Mouse (Mus musculus): ENCODE measurements around the gene Dab2ip. TPM values are rescaled to one million over a fixed set of nuclear protein-coding genes. Genes with fewer than 3 reads are reported as not detected.

The Dab2ip gene
- polyA plus RNA-seq, 1 experiment from 2014 or later = 52.3 TPM

GRCm38 (mm10) chr2:35751781-35752505 lies 193.9 kb downstream of the Dab2ip start:
- Histone ChIP-seq H3K27ac (no peak overlapping the region), H3K4me2 (replicated peaks) (no peak overlapping the region), H3K9ac (no peak overlapping the region), H3K9me3 (no peaks in the 10 kb centered on the region), H3K27me3 (no peaks in the 10 kb centered on the region), H3K4me3 (no peak overlapping the region), H3K36me3 (no peaks in the 10 kb centered on the region), H3K4me1 (peaks cover 46% of the 10 kb centered on the region)
- WGBS = 76% methylated on average over 18 of the region's 18 CpGs
- ATAC-seq (ENCODE audit: low FRiP score, low read depth) = no peak

DNA sequence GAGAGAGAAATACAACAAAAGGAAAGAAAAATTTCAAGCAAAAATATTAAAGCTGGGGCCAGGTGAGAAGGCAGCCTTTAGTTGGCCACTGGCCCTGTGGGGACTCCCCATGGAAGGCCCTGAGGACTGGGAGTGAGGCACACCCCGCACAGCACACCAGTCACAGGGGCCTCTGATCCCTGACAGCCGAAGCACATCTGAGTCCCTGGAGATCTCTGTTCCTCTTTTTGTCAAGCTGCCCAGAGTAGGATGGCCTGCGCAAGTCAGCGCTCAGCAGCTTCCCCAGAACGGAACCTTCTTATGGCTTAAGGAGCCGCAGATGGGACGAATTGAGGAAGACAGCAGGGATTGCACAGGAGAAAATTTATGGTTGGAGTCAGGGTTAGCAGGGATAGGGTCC lies 198.4 kb downstream of the Dab2ip start:
- no peak for ATAC-seq (ENCODE audit: low FRiP score, low read depth)
- H3K9me3 ChIP-seq = no peaks in the 10 kb centered on the region
- no peaks in the 10 kb centered on the region for H3K27me3 ChIP-seq
- no peak overlapping the region for H3K27ac ChIP-seq
- no peaks in the 10 kb centered on the region for H3K36me3 ChIP-seq
- peaks cover 4% of the 10 kb centered on the region; the same call in 1 of the 2 replicates for H3K4me1 ChIP-seq
- no peak overlapping the region for H3K9ac ChIP-seq
- H3K4me2 ChIP-seq (replicated peaks) = no peak overlapping the region
- 52% methylated on average over 7 of the region's 7 CpGs for WGBS
- H3K4me3 ChIP-seq = no peak overlapping the region

- H3K27me3 ChIP-seq = no peaks in the 10 kb centered on the region
- H3K36me3 ChIP-seq = no peaks in the 10 kb centered on the region
- 57% methylated on average over 8 of the region's 8 CpGs for WGBS
- no peak overlapping the region for H3K4me2 ChIP-seq (replicated peaks)
- H3K27ac ChIP-seq = no peak overlapping the region
- H3K4me3 ChIP-seq = no peak overlapping the region
- ATAC-seq (ENCODE audit: low FRiP score, low read depth) = no peak
- no peaks in the 10 kb centered on the region for H3K9me3 ChIP-seq
- H3K9ac ChIP-seq = no peak overlapping the region
- H3K4me1 ChIP-seq = no peaks in the 10 kb centered on the region
These were observed 202.3 kb downstream of the Dab2ip start for GRCm38 (mm10) chr2:35760352-35760751.

DNA sequence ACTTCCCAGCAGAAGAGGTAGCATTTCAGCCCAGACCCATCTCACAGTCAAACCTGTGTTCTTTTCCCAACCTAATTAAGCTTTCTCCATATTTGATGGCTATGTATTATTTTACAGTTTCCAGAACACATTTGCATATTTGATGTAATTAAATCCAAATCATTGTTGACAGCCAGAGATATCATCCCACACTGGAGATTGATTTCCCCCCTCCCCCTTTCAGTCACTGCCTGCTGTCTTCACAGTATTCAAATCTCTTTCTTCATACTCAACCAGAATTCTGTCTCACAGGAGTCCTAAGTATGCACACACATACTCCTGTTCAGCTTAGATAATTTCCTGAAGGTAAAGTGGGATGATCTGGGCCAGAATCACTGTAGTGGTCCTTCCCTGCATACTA lies 202.8 kb downstream of the Dab2ip start:
- no peaks in the 10 kb centered on the region for H3K9me3 ChIP-seq
- H3K36me3 ChIP-seq = no peaks in the 10 kb centered on the region
- H3K9ac ChIP-seq = no peak overlapping the region
- H3K4me3 ChIP-seq = no peak overlapping the region
- ATAC-seq (ENCODE audit: low FRiP score, low read depth) = no peak
- no peaks in the 10 kb centered on the region for H3K27me3 ChIP-seq
- H3K27ac ChIP-seq = no peak overlapping the region
- no peaks in the 10 kb centered on the region for H3K4me1 ChIP-seq
- H3K4me2 ChIP-seq (replicated peaks) = no peak overlapping the region

DNA sequence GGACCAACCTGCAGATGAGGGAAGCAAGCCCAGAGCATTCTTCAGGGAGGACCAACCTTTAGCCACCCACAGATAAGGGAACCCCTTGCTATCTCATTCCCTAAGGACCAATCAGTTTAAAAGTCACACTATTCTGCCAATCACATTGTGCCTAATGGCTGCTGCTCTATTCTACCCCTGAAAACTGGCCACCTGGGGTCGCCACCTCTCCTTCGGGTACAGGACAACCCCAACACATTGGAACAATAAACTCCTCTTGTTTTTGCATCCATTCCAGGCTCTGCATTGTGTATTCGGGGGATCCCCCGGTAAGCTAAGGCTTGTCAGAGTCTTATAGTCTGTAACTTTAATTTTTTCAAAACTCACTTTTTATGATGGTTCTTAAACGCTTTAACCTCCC lies 203.4 kb downstream of the Dab2ip start:
- 79% methylated on average over 5 of the region's 5 CpGs for WGBS
- no peaks in the 10 kb centered on the region for H3K36me3 ChIP-seq
- H3K27ac ChIP-seq = no peak overlapping the region
- no peak overlapping the region for H3K4me2 ChIP-seq (replicated peaks)
- H3K9me3 ChIP-seq = no peaks in the 10 kb centered on the region
- no peaks in the 10 kb centered on the region for H3K4me1 ChIP-seq
- ATAC-seq (ENCODE audit: low FRiP score, low read depth) = no peak
- H3K27me3 ChIP-seq = peaks cover 4% of the 10 kb centered on the region; the same call in 1 of the 2 replicates
- no peak overlapping the region for H3K4me3 ChIP-seq
- H3K9ac ChIP-seq = no peak overlapping the region

GRCm38 (mm10) chr2:35763818-35764217 lies 205.8 kb downstream of the Dab2ip start:
- WGBS = 95% methylated on average over 7 of the region's 7 CpGs
- H3K27ac ChIP-seq = no peak overlapping the region
- H3K36me3 ChIP-seq = no peaks in the 10 kb centered on the region
- H3K4me1 ChIP-seq = peaks cover 8% of the 10 kb centered on the region
- no peak overlapping the region for H3K4me3 ChIP-seq
- peaks cover 5% of the 10 kb centered on the region; the same call in 1 of the 2 replicates for H3K27me3 ChIP-seq
- ATAC-seq (ENCODE audit: low FRiP score, low read depth) = no peak
- no peak overlapping the region for H3K9ac ChIP-seq
- H3K4me2 ChIP-seq (replicated peaks) = no peak overlapping the region
- no peaks in the 10 kb centered on the region for H3K9me3 ChIP-seq

GRCm38 (mm10) chr2:35764328-35764727 lies 206.3 kb downstream of the Dab2ip start:
- Histone ChIP-seq H3K4me3 (no peak overlapping the region), H3K9me3 (no peaks in the 10 kb centered on the region), H3K36me3 (no peaks in the 10 kb centered on the region), H3K27ac (no peak overlapping the region), H3K4me2 (replicated peaks) (no peak overlapping the region), H3K27me3 (peaks cover 5% of the 10 kb centered on the region; the same call in 1 of the 2 replicates), H3K4me1 (peaks cover 13% of the 10 kb centered on the region), H3K9ac (no peak overlapping the region)
- WGBS = 79% methylated on average over 8 of the region's 8 CpGs
- ATAC-seq (ENCODE audit: low FRiP score, low read depth) = no peak

DNA sequence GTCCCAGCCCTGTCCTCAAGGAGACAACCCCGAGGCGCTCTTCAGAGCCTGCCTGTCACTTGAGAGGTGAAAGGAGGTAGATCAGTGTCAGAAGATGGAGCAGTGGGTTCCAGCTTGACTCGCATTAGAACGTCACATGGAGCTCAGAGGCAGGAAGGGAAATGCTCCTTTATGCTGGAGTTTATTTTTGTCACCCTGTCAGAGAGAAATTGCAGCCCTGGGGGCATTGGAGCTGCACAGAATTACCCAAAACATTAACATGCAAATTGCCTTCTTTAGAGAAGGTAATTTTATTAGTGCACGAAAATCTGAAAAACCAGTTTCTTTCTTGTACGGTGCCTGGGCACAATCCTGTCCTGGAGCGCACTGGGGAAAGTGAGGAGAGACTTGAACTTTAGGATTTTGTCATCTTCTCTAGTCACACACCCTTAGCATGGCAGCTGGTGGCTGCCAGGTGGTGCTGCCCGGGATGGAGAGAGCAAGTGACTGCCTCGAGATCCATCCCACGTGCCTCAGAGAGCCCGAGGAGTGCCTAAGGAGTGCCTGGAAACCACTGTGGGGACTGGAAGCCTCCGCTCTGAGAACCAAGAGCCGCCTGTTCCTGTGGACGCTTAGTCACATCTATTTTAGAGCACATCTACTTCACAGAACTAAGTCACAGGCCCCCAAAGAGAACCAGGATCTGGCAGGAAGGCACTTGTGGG lies 209.9 kb downstream of the Dab2ip start:
- no peak for ATAC-seq (ENCODE audit: low FRiP score, low read depth)
- H3K27ac ChIP-seq = no peak overlapping the region
- H3K4me2 ChIP-seq (replicated peaks) = no peak overlapping the region
- WGBS = 32% methylated on average over 14 of the region's 14 CpGs
- H3K4me1 ChIP-seq = peaks cover 17% of the 10 kb centered on the region
- H3K9ac ChIP-seq = no peak overlapping the region
- H3K27me3 ChIP-seq = peaks cover 9% of the 10 kb centered on the region; the same call in 1 of the 2 replicates
- no peaks in the 10 kb centered on the region for H3K9me3 ChIP-seq
- H3K36me3 ChIP-seq = no peaks in the 10 kb centered on the region
- no peak overlapping the region for H3K4me3 ChIP-seq

DNA sequence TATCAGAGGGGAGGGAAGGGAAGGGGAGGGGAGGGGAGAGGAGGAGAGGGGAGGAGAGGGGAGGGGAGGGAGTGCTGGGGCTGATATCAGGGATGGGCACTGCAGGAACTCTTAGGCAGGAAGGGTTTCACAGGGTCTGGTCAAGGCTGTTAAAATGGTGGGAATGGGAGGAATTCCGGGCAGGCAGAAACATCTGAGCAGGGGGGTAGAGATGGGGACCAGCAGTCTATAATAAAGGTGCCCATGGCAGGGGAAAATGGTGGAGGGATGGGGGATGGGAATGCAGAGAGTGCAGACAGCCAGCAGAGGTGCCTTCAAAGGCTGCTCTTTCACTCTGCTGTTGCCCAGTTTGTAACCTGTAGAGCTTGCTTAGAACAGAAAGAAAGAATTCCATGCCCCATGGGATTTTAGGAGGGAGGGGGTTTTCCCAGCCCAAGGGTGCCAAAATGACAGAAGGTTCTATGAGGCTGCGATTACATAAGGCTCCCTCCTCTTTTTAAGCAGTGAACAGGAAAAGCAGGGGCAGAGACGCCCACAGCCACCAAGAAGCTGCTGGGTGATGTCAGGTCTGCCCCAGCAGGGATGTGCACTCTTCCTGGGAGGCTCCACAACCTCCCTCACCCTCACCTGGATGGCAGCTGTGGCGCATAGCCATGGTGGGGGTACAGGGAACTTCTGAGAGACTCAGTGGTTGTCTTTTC lies 210.6 kb downstream of the Dab2ip start:
- no peak overlapping the region for H3K27ac ChIP-seq
- peaks cover 9% of the 10 kb centered on the region; the same call in 1 of the 2 replicates for H3K27me3 ChIP-seq
- ATAC-seq (ENCODE audit: low FRiP score, low read depth) = no peak

DNA sequence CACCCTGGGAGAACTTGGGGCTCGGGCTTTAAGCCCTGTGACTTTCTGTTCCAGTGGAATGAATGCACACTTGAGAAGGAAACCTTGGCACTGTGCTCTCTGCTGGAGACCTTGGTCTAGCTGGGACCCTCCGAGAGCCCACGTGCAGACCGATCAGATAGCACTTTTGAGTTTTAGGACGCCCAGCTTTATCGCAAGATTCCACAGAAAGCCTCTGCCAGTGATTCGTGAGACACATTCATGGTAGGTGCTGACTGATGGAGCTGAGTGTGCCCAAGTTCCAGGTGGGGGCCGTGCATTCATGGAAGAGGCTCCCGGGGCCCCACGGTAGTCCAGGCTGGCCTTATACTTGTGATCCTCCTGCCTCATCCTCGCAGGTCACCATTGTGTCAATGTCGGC lies 211.3 kb downstream of the Dab2ip start:
- Histone ChIP-seq H3K4me3 (no peak overlapping the region), H3K9me3 (no peaks in the 10 kb centered on the region), H3K4me1 (peaks cover 17% of the 10 kb centered on the region), H3K27ac (no peak overlapping the region), H3K9ac (no peak overlapping the region), H3K4me2 (replicated peaks) (no peak overlapping the region), H3K27me3 (peaks cover 9% of the 10 kb centered on the region; the same call in 1 of the 2 replicates), H3K36me3 (no peaks in the 10 kb centered on the region)
- WGBS = 87% methylated on average over 12 of the region's 12 CpGs
- no peak for ATAC-seq (ENCODE audit: low FRiP score, low read depth)

More for the DNA sequence above, 210.6 kb downstream of the Dab2ip start:
- Histone ChIP-seq H3K36me3 (no peaks in the 10 kb centered on the region), H3K9me3 (no peaks in the 10 kb centered on the region), H3K9ac (no peak overlapping the region), H3K4me1 (peaks cover 17% of the 10 kb centered on the region), H3K4me2 (replicated peaks) (no peak overlapping the region), H3K4me3 (no peak overlapping the region)
- 41% methylated on average over 4 of the region's 4 CpGs for WGBS

- Histone ChIP-seq H3K4me2 (replicated peaks) (no peak overlapping the region), H3K27ac (no peak overlapping the region), H3K9me3 (no peaks in the 10 kb centered on the region), H3K36me3 (no peaks in the 10 kb centered on the region), H3K4me1 (peaks cover 17% of the 10 kb centered on the region), H3K27me3 (peaks cover 9% of the 10 kb centered on the region; the same call in 1 of the 2 replicates), H3K4me3 (no peak overlapping the region), H3K9ac (no peak overlapping the region)
- ATAC-seq (ENCODE audit: low FRiP score, low read depth) = no peak
- 71% methylated on average over 2 of the region's 2 CpGs for WGBS
These were observed 212.5 kb downstream of the Dab2ip start for GRCm38 (mm10) chr2:35770541-35770940.

GRCm38 (mm10) chr2:35775651-35776055 lies 217.6 kb downstream of the Dab2ip start:
- Histone ChIP-seq H3K4me1 (no peaks in the 10 kb centered on the region; the same call in 1 of the 2 replicates), H3K36me3 (no peaks in the 10 kb centered on the region), H3K9me3 (no peaks in the 10 kb centered on the region), H3K4me3 (no peak overlapping the region), H3K27ac (no peak overlapping the region), H3K9ac (no peak overlapping the region), H3K27me3 (no peaks in the 10 kb centered on the region; the same call in 1 of the 2 replicates), H3K4me2 (replicated peaks) (no peak overlapping the region)
- no peak for ATAC-seq (ENCODE audit: low FRiP score, low read depth)
- WGBS = 58% methylated on average over 5 of the region's 5 CpGs
